Mouse (Mus musculus) layer of hippocampus, adult 9-10 months (tissue): ENCODE results near the gene Frmd4b.

Source experiments
- DNase-seq: peaks from one replicate; pipeline ENCODE4 v3.0.0; 2022; ENCODE audit warnings: low spot score

Frmd4b gene

DNA sequence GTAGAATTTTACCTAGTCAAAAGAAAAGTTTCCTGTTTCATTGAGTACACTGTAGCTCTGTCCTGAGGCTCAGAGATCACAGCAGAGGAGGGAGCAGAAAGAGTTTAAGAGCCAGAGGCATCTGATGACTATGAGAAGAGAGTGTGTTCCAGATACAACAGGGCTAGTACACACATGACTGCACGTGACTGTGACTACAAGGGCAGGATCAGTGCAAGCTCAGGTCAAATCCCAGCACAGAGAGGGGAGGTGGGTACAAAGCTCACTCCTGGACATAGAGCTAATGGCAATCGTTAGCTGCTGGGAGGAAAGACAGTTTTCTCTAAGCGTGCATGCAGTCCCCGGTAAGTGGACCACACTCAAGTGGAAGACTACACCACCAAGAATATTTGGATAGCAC lies 37.6 kb downstream of the Frmd4b start:
- DNase-seq = no peak

- no peak for DNase-seq
Observed at GRCm38 (mm10) chr6:97578210-97578609, 39.1 kb downstream of the Frmd4b start.

- no peak for DNase-seq
Observed at GRCm38 (mm10) chr6:97577349-97577748, 40.0 kb downstream of the Frmd4b start.

DNA sequence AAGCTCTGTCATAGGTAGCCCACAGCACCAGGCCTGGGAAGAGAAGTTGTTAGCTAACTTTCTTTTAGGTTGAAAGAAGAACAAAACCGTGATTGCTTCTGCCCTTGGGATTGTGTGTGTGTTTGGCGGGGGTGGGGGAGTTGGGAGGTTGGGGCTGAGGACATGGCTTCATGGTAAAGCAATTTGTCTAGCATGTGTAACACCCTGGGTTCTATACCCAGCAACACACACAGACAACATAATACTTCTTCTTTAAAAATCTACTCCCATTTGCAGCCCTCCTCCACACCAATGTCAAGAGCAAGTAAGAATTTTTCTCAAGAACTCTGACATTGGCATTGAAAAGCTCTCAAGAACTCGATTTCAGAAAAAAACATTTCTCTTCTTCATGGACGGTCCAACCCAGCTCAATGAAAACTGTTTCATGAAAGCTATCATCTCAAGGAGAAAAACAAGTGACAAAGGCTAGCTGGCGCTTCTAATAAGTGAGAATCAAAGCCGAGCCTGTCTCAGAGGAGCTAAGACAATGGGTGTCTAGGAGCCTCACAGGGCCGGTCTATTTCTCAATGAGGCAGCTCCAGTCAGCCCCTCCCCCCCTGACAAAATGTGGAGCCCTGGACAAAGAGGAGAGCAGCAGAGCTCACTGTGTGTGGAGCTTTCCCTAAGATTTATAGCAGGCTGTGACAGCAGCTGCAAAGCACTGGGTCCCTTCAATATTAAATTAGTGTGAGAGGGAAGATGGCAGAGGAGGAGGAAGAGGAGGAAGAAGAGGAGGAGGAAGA lies 40.6 kb downstream of the Frmd4b start:
- DNase-seq = no peak

DNA sequence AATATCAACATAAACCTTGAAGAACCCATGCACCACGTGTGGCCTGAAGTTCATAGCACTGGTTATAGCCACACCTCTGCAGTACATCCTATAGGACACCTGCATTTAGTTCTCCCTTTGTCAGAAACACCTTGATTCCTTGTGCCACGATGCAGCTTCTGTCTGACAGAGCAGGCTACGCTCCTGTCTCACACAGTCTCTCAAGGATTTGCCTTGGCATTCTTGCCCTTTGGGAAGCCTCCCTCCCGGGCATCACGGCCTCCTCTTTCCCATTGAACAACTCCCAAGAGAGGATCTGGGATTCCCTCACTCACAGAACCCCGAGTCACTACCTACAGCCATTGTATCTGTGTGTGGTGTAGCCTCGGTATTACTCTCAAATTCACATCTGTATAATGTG lies 41.2 kb downstream of the Frmd4b start:
- DNase-seq = no peak

DNA sequence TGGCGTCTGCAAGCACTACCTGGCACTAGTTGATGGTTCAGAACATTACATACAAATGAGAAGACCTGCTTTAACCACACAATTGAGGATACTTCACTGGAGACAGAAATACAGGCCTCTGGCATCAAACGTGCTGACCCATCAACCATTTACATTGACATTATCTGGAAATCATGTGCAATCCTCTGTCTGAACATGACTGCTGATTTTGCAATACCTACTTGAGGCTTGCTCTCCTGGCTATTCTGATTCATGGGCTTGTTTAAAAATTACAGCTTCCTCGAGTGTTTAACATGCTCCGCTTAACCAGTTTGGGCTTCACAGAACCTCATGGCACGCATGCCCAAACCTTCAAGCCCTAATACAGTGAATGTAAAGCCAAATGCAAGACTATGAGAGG lies 42.4 kb downstream of the Frmd4b start:
- DNase-seq = no peak

- no peak for DNase-seq
Observed at GRCm38 (mm10) chr6:97572226-97572625, 45.1 kb downstream of the Frmd4b start.

DNA sequence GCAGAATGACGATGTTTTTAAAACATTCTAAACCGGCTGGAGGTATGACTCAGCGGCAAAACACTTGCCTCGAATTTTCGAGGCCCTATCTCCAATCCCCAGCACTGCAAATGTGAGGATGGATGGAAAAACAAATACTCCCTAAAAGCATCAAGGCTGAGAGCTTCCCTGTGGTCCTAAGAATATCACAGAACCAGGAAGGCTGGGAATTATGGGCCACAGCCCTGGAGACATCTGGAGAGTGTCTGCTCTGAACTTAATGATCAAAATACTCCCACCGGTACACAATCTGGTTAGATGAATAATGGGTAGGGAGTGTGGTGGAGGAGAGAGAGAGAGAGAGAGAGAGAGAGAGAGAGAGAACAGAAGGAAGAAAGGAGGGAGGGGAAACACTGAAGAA lies 48.8 kb downstream of the Frmd4b start:
- no peak for DNase-seq

- DNase-seq = no peak
Observed at GRCm38 (mm10) chr6:97566746-97567145, 50.6 kb downstream of the Frmd4b start.

DNA sequence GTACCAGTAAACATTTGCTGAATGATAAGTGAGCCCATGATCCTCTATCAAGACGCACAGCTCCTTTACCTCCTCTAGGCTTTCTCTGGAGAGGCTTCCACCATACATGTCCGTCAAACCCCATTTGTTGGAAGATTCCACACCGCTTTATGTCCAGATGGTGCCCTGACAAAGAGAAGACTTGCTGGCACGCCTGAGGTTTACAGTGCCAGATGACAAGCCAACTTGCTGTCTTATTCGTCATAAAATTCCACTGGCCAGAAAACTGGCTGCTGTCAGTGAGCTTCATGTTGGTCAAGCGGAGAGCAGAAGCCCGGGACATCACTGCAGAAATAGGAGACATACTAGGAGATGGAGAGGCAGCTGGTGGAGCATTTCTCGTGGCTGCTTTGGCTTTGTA lies 60.2 kb downstream of the Frmd4b start:
- DNase-seq = no peak

DNA sequence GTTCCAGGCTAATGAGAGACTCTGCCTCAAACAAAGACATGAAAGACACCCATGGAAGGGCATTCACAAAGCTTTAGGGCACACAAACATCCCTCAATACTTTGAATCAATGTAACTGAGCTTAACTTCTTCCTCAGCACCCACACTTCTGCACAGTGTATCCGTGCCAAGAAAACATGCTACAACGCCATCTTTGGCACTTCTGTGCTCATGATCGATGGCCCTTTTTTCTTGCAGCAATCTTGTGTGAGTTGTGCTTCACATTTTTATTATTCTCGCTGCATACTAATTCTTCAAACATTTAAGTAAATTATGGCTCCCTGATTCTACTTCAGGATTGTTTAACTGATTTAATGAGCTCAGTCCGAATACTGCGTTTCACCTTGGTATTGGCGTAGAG lies 61.7 kb downstream of the Frmd4b start:
- DNase-seq = no peak

DNA sequence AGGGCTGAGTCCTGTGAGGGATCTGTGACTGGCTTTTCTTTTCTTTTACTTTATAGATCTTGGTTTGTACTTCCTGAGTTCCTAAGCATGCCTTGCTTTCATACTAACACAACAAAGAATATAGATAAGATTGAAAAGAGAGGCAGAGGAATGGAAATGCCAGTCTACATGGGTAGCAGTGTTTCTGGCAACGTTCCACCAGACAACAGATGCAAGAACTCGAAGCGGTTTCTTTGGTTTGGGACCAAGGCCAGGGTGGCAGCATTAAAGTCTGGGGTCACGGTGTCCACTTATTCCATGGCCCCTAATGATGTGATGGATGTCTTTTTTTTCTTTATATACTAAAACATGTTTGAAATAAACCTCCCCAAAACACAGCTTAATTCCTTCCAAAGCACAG lies 63.9 kb downstream of the Frmd4b start:
- no peak for DNase-seq

GRCm38 (mm10) chr6:97552573-97552972 lies 64.8 kb downstream of the Frmd4b start:
- no peak for DNase-seq

- no peak for DNase-seq
Observed at GRCm38 (mm10) chr6:97551884-97552283, 65.5 kb downstream of the Frmd4b start.

GRCm38 (mm10) chr6:97551161-97551560 lies 66.2 kb downstream of the Frmd4b start:
- no peak for DNase-seq

DNA sequence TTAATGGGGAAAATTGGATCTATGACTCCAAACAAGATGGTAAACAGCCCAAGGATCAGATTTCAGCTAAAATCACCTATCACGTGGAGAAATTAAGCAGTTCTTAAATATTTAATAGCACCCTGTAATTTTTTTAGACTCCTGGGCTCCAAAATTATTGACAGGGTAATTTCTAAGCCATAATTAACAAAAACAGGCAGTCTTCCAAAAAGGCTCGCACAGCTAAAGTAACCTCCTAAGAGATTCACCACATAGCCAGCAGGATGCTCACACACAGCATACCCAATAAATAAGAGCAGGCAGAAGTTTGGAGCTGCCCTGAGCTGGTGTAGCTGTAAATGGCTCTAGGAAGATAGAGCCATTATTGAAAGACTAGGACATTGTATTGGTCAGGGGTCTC lies 76.9 kb downstream of the Frmd4b start:
- no peak for DNase-seq

- peak; percentile 55 for DNase-seq
Observed at GRCm38 (mm10) chr6:97535763-97536445, 81.4 kb downstream of the Frmd4b start.

- no peak for DNase-seq
Observed at GRCm38 (mm10) chr6:97531043-97531442, 86.3 kb downstream of the Frmd4b start.

DNA sequence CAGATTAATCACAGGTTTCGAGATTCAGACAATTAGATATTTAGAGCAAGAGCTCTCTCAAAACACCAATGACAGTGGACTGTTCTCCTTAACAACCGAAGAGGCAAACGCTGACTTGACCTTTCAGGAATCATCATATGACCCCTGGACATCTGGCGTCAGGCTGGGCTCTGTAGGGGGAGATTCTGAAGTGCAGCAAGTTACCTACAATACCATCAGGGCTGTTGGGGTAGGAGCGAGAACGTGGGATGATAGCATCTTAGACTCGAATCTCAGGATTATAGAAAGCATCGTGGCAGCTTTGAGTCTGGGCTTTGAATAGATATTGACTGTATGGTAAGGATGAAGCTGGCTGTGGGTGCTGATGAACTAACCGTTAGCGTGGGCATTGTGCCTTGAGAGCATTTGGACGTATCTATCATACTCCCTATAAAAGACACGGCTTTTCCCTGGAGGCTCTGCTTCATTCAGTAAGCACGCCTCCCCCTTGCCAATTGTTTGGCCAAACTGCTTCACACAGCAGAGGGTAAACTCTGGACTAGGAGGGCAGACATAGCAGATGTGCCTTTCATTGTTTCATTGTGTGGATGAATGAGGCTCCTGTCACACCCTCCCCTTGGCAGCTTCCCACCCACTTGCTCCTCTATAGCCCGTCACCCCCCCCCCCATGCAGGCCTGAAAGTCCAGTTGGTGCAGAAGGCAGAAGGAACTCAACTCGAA lies 88.2 kb downstream of the Frmd4b start:
- no peak for DNase-seq

GRCm38 (mm10) chr6:97526092-97526491 lies 91.2 kb downstream of the Frmd4b start:
- DNase-seq = no peak

GRCm38 (mm10) chr6:97523118-97523517 lies 94.2 kb downstream of the Frmd4b start:
- peak; percentile 41 for DNase-seq

- DNase-seq = no peak
Observed at GRCm38 (mm10) chr6:97521279-97522038, 95.9 kb downstream of the Frmd4b start.
